Mouse (Mus musculus) forebrain, embryonic 12.5 days (tissue): ENCODE measurements at regions not wholly inside any gene's neighbourhood (a gene's known extent, or its start where the extent isn't known, plus 50 kb on each side); places are given as distances from the start of the nearest gene placed in this dataset.

Experiments
- ATAC-seq: fragments of 200-750 bp; cut with Nextera tagmentation; 2 replicates; pipeline ENCODE4 v1.8.0; 2017; ENCODE audit warnings: moderate TSS enrichment; ENCODE audit not compliant: low FRiP score
- H3K27ac ChIP-seq: fragments of 300-500 bp; sonication (generic); 2 replicates; pipeline ENCODE4 v1.5.1; 2016; ENCODE audit warnings: mild to moderate bottlenecking
- H3K27me3 ChIP-seq: fragments of 300-500 bp; sonication (generic); 2 replicates; pipeline ENCODE4 v1.6.1; 2016; ENCODE audit warnings: mild to moderate bottlenecking
- H3K36me3 ChIP-seq: fragments of 300-500 bp; sonication (generic); replicated peaks from 2 replicates; pipeline ENCODE4 v1.6.1; 2016; ENCODE audit warnings: mild to moderate bottlenecking
- H3K4me1 ChIP-seq: fragments of 300-500 bp; sonication (generic); 2 replicates; pipeline ENCODE4 v1.6.1; 2016
- H3K4me2 ChIP-seq: fragments of 300-500 bp; sonication (generic); 2 replicates; pipeline ENCODE4 v1.6.1; 2016; ENCODE audit warnings: mild to moderate bottlenecking, moderate library complexity
- H3K4me3 ChIP-seq: fragments of 300-500 bp; sonication (generic); replicated peaks from 2 replicates; pipeline ENCODE4 v1.5.1; 2016; ENCODE audit warnings: mild to moderate bottlenecking
- H3K9ac ChIP-seq: fragments of 300-500 bp; sonication (generic); 2 replicates; pipeline ENCODE4 v1.6.1; 2016; ENCODE audit warnings: mild to moderate bottlenecking
- H3K9me3 ChIP-seq: fragments of 300-500 bp; sonication (generic); 2 replicates; pipeline ENCODE4 v1.6.1; 2016
- WGBS: fragments of 180-500 bp; shearing (Covaris S2); methylation state at CpG from one replicate; pipeline ENCODE4 v1.1.7; 2016; 5-methylcytosine and 5-hydroxymethylcytosine counted together

DNA sequence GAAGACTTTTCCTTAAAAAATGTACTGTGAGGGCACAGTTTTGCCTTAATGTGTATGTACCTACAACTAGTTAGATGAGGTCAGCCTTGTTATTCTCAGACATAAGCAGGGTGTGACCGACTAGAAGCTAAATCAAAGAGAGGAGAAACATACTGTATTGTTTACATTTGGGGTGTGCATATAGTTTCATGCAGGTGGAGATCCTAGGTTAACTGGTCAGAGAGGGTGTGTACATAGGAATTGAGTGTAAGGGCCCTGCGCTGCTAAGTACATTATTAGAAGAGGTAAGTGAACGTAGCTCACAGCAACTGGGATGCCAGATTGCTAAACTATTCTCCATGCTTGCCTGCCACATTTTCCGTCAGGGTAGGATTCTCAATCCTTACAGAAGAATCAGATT lies 180.6 kb upstream of the Arrdc4 start:
- Histone ChIP-seq H3K36me3 (no peaks in the 10 kb centered on the region), H3K4me1 (no peaks in the 10 kb centered on the region), H3K27me3 (no peaks in the 10 kb centered on the region), H3K4me2 (no peak overlapping the region), H3K27ac (no peak overlapping the region), H3K4me3 (no peak overlapping the region), H3K9ac (no peak overlapping the region), H3K9me3 (no peaks in the 10 kb centered on the region)
- ATAC-seq = no peak
- 88% methylated on average over 4 of the region's 4 CpGs for WGBS

DNA sequence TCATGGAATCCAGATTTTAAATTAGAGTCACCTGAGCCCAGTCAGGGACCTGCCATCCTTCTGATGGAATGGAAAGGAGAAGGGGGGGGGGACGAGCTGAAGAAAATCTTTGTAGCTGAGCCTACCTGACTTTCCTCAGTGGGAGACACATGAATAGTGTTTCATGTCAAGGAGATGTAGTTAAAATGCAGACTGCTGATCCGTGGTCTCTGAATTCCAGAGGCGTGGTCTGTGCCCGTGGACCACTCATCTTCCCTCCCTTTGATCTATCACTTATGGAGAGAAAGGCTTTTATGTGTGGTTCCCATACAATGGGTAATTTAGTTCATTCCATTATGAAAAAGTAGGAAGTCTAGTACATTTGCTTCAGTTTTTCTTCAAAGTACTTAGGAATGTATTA lies 176.6 kb upstream of the Arrdc4 start:
- H3K9ac ChIP-seq = no peak overlapping the region
- no peak overlapping the region for H3K4me3 ChIP-seq
- H3K4me2 ChIP-seq = no peak overlapping the region
- no peaks in the 10 kb centered on the region for H3K36me3 ChIP-seq
- no peaks in the 10 kb centered on the region for H3K27me3 ChIP-seq
- ATAC-seq = no peak
- 73% methylated on average over 4 of the region's 4 CpGs for WGBS
- no peaks in the 10 kb centered on the region for H3K9me3 ChIP-seq
- no peak overlapping the region for H3K27ac ChIP-seq
- no peaks in the 10 kb centered on the region for H3K4me1 ChIP-seq

GRCm38 (mm10) chr7:68918632-68919435 lies 169.8 kb upstream of the Arrdc4 start:
- 85% methylated on average over 9 of the region's 9 CpGs for WGBS
- Histone ChIP-seq H3K27ac (no peak overlapping the region), H3K4me1 (no peaks in the 10 kb centered on the region), H3K36me3 (no peaks in the 10 kb centered on the region), H3K4me2 (no peak overlapping the region), H3K4me3 (no peak overlapping the region), H3K27me3 (no peaks in the 10 kb centered on the region), H3K9me3 (no peaks in the 10 kb centered on the region), H3K9ac (no peak overlapping the region)
- ATAC-seq = no peak

GRCm38 (mm10) chr7:68917876-68918200 lies 168.8 kb upstream of the Arrdc4 start:
- H3K9me3 ChIP-seq = no peaks in the 10 kb centered on the region
- no peak overlapping the region for H3K4me3 ChIP-seq
- H3K4me2 ChIP-seq = no peak overlapping the region
- whole genome bisulfite sequencing = 48% methylated on average over 2 of the region's 2 CpGs
- H3K9ac ChIP-seq = no peak overlapping the region
- H3K36me3 ChIP-seq = no peaks in the 10 kb centered on the region
- H3K27me3 ChIP-seq = no peaks in the 10 kb centered on the region
- ATAC-seq = no peak
- H3K4me1 ChIP-seq = no peaks in the 10 kb centered on the region
- H3K27ac ChIP-seq = no peak overlapping the region

DNA sequence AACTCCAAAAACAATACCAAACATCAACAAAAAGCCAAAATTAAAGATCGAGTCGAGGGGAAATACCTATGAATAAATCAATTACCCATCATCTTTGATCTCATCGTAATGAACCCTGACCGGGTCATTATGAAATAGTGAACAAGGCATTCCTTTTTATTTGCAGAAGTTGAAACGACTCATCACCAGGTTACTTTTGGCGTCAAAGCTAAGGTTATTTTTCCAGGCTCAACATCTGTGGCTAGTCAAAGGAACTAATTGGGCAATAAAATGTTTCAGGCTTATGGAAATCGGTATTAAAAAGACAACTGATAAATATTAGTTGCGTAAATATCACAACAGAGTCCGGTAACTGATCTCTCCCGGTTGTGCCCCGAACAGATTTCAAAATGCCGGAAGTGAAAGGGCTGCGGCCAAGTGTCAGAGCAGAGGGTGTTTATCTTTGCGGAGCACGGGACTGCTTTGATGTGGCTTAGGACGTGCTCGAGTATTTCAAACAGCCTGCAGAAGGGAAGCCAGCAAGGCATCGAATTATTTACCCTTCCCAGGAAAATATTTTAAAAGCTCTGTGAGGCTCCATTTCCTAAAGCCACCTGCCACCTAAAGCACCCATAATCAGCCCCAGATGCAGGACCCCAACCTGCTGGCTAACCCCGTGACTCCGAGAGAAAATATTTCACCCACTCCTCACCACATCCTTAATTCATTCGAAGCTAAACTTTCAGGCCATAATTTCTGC lies 168.3 kb upstream of the Arrdc4 start:
- no peaks in the 10 kb centered on the region for H3K4me1 ChIP-seq
- 79% methylated on average over 21 of the region's 21 CpGs for WGBS
- no peak overlapping the region for H3K27ac ChIP-seq
- no peaks in the 10 kb centered on the region for H3K9me3 ChIP-seq
- H3K9ac ChIP-seq = no peak overlapping the region
- no peaks in the 10 kb centered on the region for H3K36me3 ChIP-seq
- H3K4me3 ChIP-seq = no peak overlapping the region
- H3K4me2 ChIP-seq = no peak overlapping the region
- H3K27me3 ChIP-seq = no peaks in the 10 kb centered on the region
- no peak for ATAC-seq

GRCm38 (mm10) chr7:68915976-68916375 lies 166.9 kb upstream of the Arrdc4 start:
- Histone ChIP-seq H3K4me3 (no peak overlapping the region), H3K9me3 (no peaks in the 10 kb centered on the region), H3K4me2 (no peak overlapping the region), H3K4me1 (no peaks in the 10 kb centered on the region), H3K27me3 (no peaks in the 10 kb centered on the region), H3K36me3 (no peaks in the 10 kb centered on the region), H3K27ac (no peak overlapping the region), H3K9ac (no peak overlapping the region)
- WGBS = 93% methylated on average over 9 of the region's 9 CpGs
- no peak for ATAC-seq

- H3K4me3 ChIP-seq = no peak overlapping the region
- 78% methylated on average over 4 of the region's 4 CpGs for WGBS
- no peak for ATAC-seq
- H3K4me1 ChIP-seq = no peaks in the 10 kb centered on the region
- H3K9me3 ChIP-seq = no peaks in the 10 kb centered on the region
- no peak overlapping the region for H3K9ac ChIP-seq
- no peaks in the 10 kb centered on the region for H3K27me3 ChIP-seq
- H3K27ac ChIP-seq = no peak overlapping the region
- no peak overlapping the region for H3K4me2 ChIP-seq
- no peaks in the 10 kb centered on the region for H3K36me3 ChIP-seq
These were observed 165.3 kb upstream of the Arrdc4 start for GRCm38 (mm10) chr7:68914344-68914743.

DNA sequence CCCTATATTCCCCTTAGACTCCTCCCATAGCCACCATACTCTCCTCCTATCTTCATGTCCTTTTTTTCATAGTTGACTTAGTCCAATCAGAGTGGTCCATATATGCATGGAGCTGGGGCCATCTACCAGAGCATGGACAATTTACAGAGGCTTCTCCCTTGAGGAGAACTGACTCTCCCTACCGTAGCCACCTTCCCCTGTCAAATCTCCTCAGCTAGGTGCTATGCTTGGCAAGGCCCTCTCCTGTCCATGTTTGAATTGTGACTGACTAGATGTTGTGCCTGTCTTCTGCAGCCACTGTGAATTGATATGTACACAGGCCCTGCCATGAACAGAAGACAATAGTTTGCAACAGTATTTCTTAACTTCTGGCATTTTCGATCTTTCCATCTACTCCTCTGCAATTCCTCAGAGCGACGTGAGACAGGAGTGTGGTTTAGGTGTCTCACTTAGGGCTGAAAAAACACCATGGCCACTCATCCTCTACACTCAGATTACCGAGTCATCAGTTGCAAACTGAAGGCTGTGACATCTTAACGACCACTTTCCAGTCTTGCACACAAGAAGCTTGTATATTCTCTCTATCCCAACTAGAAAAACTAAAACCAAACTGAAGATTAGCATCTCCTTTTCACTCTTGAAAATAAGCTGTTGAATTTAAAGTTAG lies 163.1 kb upstream of the Arrdc4 start:
- H3K4me3 ChIP-seq = no peak overlapping the region
- no peak overlapping the region for H3K27ac ChIP-seq
- no peak overlapping the region for H3K4me2 ChIP-seq
- H3K36me3 ChIP-seq = no peaks in the 10 kb centered on the region
- H3K27me3 ChIP-seq = no peaks in the 10 kb centered on the region
- no peaks in the 10 kb centered on the region for H3K9me3 ChIP-seq
- no peak overlapping the region for H3K9ac ChIP-seq
- 80% methylated on average over 6 of the region's 6 CpGs for WGBS
- no peaks in the 10 kb centered on the region; the same call in 1 of the 2 replicates for H3K4me1 ChIP-seq
- ATAC-seq = no peak

- WGBS = 74% methylated on average over 3 of the region's 3 CpGs
- Histone ChIP-seq H3K4me3 (no peak overlapping the region), H3K4me1 (peaks cover 2% of the 10 kb centered on the region; the same call in 1 of the 2 replicates), H3K9ac (no peak overlapping the region), H3K27ac (no peak overlapping the region), H3K27me3 (no peaks in the 10 kb centered on the region), H3K36me3 (no peaks in the 10 kb centered on the region), H3K9me3 (no peaks in the 10 kb centered on the region), H3K4me2 (no peak overlapping the region)
- ATAC-seq = no peak; the same call in 1 of the 2 replicates
These were observed 162.5 kb upstream of the Arrdc4 start for GRCm38 (mm10) chr7:68911562-68911961.

DNA sequence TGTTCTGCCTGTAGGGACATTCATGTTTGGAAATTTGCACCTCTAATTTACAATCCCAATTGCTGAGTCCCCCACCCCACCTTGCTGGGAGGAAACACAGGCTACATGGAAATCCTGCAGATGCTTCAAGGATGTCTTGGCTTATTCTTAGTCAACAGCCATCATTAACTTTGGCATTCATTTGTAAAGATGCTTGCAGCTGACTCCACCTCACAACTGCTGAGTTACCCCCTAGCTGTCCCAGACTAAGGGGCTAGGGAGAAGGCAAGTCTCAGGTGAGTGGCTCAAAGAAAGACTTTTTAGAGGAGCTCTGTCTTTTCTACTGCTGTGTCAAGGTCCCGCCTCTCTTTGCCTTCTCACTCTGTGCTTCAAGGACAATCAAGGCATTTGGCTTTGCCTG lies 160.7 kb upstream of the Arrdc4 start:
- Histone ChIP-seq H3K9me3 (no peaks in the 10 kb centered on the region), H3K4me3 (no peak overlapping the region), H3K27ac (no peak overlapping the region), H3K36me3 (no peaks in the 10 kb centered on the region), H3K9ac (no peak overlapping the region), H3K4me2 (no peak overlapping the region), H3K27me3 (no peaks in the 10 kb centered on the region), H3K4me1 (peaks cover 2% of the 10 kb centered on the region; the same call in 1 of the 2 replicates)
- ATAC-seq = no peak
- WGBS = 83% methylated on average over 1 of the region's 1 CpGs

DNA sequence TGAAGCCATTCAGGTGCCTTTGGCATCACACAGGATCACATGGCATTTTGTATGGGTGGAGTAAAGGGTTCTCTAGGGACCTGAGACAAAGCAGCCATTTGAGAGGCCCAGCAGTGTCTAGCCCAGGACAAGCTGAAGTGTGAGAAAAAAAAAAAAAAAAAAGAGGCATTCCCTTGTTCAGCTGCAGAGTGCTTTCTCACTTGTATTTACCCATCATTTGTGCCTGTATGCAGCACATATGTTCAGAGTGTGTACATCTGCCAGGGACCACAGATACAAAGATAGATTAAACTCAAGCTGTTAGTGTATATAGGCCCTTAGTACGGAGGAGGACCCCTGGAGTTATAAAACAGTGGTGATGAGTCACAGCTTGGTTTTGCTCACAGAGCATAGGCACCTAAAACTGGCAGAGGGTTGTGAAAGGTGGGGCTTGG lies 159.4 kb upstream of the Arrdc4 start:
- peak overlapping the region; percentile 53; the same call in 1 of the 2 replicates for H3K27ac ChIP-seq
- H3K36me3 ChIP-seq = no peaks in the 10 kb centered on the region
- H3K4me1 ChIP-seq = peaks cover 2% of the 10 kb centered on the region; the same call in 1 of the 2 replicates
- H3K9me3 ChIP-seq = no peaks in the 10 kb centered on the region
- peak; percentile 75 for ATAC-seq
- H3K27me3 ChIP-seq = no peaks in the 10 kb centered on the region
- H3K4me3 ChIP-seq = no peak overlapping the region
- no peak overlapping the region for H3K9ac ChIP-seq
- WGBS = 49% methylated on average over 1 of the region's 1 CpGs
- no peak overlapping the region for H3K4me2 ChIP-seq

DNA sequence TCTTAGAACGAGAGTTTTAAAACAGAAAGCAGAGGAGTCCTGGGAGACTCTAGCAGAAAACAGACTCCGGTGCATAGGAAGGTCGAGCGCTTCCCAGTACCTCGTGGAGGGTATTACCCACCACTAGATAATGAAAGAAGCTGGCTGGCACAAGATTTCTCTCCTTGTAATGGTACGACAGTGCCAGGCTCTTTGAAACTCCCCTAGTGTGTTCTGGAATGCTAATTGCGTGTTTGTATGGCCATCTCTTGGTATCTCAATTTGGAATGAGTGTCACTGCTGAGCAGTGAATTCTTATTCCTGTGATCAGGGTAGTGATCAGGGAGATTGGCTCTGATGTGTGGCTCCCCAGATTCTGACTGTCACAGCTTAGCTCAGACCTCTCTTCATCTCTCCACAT lies 158.8 kb upstream of the Arrdc4 start:
- peak overlapping the region; percentile 42; the same call in 1 of the 2 replicates for H3K27ac ChIP-seq
- peak; percentile 19; the same call in 1 of the 2 replicates for ATAC-seq

More for the DNA sequence above, 158.8 kb upstream of the Arrdc4 start:
- peaks cover 2% of the 10 kb centered on the region; the same call in 1 of the 2 replicates for H3K4me1 ChIP-seq
- no peak overlapping the region for H3K4me3 ChIP-seq
- no peak overlapping the region for H3K4me2 ChIP-seq
- WGBS = 81% methylated on average over 7 of the region's 7 CpGs
- no peaks in the 10 kb centered on the region for H3K36me3 ChIP-seq
- H3K9me3 ChIP-seq = no peaks in the 10 kb centered on the region
- no peak overlapping the region for H3K9ac ChIP-seq
- no peaks in the 10 kb centered on the region for H3K27me3 ChIP-seq
